Mouse (Mus musculus): ENCODE measurements around the gene Mief1. TPM values are rescaled to one million over a fixed set of nuclear protein-coding genes. Genes with fewer than 3 reads are reported as not detected.
A peak's percentile ranks its signal among the peaks of the same experiment; 100 is the strongest.

Mief1 gene
- polyA plus RNA-seq, 1 experiment from 2014 or later = 27.7 TPM

GRCm38 (mm10) chr15:80277625-80278024, 43.8 kb downstream of the Mief1 start:
- no peak for ATAC-seq (ENCODE audit: insufficient number of reproducible peaks, low FRiP score, low TSS enrichment, low read depth)
- Histone ChIP-seq H3K27me3 (peaks cover 22% of the 10 kb centered on the region; the same call in 1 of the 2 replicates), H3K27ac (no peak overlapping the region), H3K9ac (no peak overlapping the region), H3K4me2 (no peak overlapping the region), H3K36me3 (no peaks in the 10 kb centered on the region), H3K4me1 (no peaks in the 10 kb centered on the region), H3K4me3 (no peak overlapping the region), H3K9me3 (no peaks in the 10 kb centered on the region)
- 2% methylated on average over 6 of the region's 6 CpGs for WGBS

GRCm38 (mm10) chr15:80278121-80278759, 44.4 kb downstream of the Mief1 start:
- H3K4me3 ChIP-seq = no peak overlapping the region
- no peak overlapping the region for H3K27ac ChIP-seq
- H3K4me1 ChIP-seq = no peaks in the 10 kb centered on the region
- H3K4me2 ChIP-seq = no peak overlapping the region
- H3K27me3 ChIP-seq = peaks cover 27% of the 10 kb centered on the region; the same call in 1 of the 2 replicates
- H3K9me3 ChIP-seq = no peaks in the 10 kb centered on the region
- no peaks in the 10 kb centered on the region for H3K36me3 ChIP-seq
- WGBS = 78% methylated on average over 5 of the region's 5 CpGs
- H3K9ac ChIP-seq = no peak overlapping the region
- no peak for ATAC-seq (ENCODE audit: insufficient number of reproducible peaks, low FRiP score, low TSS enrichment, low read depth)

GRCm38 (mm10) chr15:80279053-80279452, 45.2 kb downstream of the Mief1 start:
- no peaks in the 10 kb centered on the region for H3K4me1 ChIP-seq
- no peak overlapping the region for H3K9ac ChIP-seq
- ATAC-seq (ENCODE audit: insufficient number of reproducible peaks, low FRiP score, low TSS enrichment, low read depth) = no peak
- H3K4me2 ChIP-seq = no peak overlapping the region
- H3K27ac ChIP-seq = no peak overlapping the region
- H3K9me3 ChIP-seq = no peaks in the 10 kb centered on the region
- H3K36me3 ChIP-seq = no peaks in the 10 kb centered on the region
- H3K27me3 ChIP-seq = peaks cover 32% of the 10 kb centered on the region
- WGBS = 92% methylated on average over 2 of the region's 2 CpGs
- no peak overlapping the region for H3K4me3 ChIP-seq

DNA sequence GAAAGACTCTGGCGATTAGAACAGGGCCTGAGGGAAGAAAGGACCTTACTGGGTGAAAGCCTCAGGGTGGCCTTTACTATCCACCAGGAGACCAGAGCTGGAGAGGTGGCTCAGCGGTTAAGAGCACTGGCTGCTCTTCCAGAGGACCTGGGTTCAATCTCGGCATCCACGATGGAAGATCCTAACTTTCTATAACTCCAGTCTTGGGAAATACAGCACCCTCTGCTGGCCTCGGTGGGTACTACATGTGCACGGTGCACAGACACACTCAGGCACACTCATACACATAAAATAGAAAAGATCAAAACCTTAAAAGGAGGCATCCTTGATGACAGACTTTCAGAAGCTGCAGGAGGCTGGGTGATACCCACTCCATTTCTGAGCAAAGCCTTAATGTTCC, 46.8 kb downstream of the Mief1 start:
- no peak overlapping the region for H3K4me3 ChIP-seq
- H3K36me3 ChIP-seq = no peaks in the 10 kb centered on the region
- no peak overlapping the region for H3K27ac ChIP-seq
- 14% methylated on average over 6 of the region's 6 CpGs for WGBS
- H3K27me3 ChIP-seq = peaks cover 48% of the 10 kb centered on the region
- H3K4me2 ChIP-seq = no peak overlapping the region
- H3K4me1 ChIP-seq = no peaks in the 10 kb centered on the region
- ATAC-seq (ENCODE audit: insufficient number of reproducible peaks, low FRiP score, low TSS enrichment, low read depth) = no peak
- H3K9ac ChIP-seq = no peak overlapping the region
- H3K9me3 ChIP-seq = no peaks in the 10 kb centered on the region

- 2% methylated on average over 50 of the region's 50 CpGs for WGBS
- Histone ChIP-seq H3K36me3 (no peaks in the 10 kb centered on the region), H3K4me2 (peak within 1 kb of the TSS; percentile 89), H3K27ac (no peak within 1 kb of the TSS), H3K4me3 (peak within 1 kb of the TSS; percentile 45), H3K9me3 (no peaks in the 10 kb centered on the region), H3K27me3 (peaks cover 90% of the 10 kb centered on the region), H3K4me1 (peaks cover 14% of the 10 kb centered on the region), H3K9ac (peak within 1 kb of the TSS; percentile 14; the same call in 1 of the 2 replicates)
- ATAC-seq (ENCODE audit: insufficient number of reproducible peaks, low FRiP score, low TSS enrichment, low read depth) = no peak
Observed at GRCm38 (mm10) chr15:80286851-80287415, 53.1 kb downstream of the Mief1 start, which contains the start of gene Cacna1i. Cacna1i (plus strand) TSS chr15:80287238.

GRCm38 (mm10) chr15:80288036-80288435, 54.2 kb downstream of the Mief1 start:
- H3K4me2 ChIP-seq = peak overlapping the region; percentile 89
- WGBS = 3% methylated on average over 22 of the region's 23 CpGs
- no peak for ATAC-seq (ENCODE audit: insufficient number of reproducible peaks, low FRiP score, low TSS enrichment, low read depth)
- H3K9me3 ChIP-seq = no peaks in the 10 kb centered on the region
- H3K4me3 ChIP-seq = peak overlapping the region; percentile 45
- peaks cover 81% of the 10 kb centered on the region for H3K27me3 ChIP-seq
- H3K36me3 ChIP-seq = no peaks in the 10 kb centered on the region
- peaks cover 14% of the 10 kb centered on the region for H3K4me1 ChIP-seq
- H3K27ac ChIP-seq = no peak overlapping the region
- H3K9ac ChIP-seq = 0 out of 2 replicates have a peak overlapping the region, but pooled peaks have one; percentile 14

- Histone ChIP-seq H3K27me3 (peaks cover 70% of the 10 kb centered on the region), H3K4me2 (no peak overlapping the region), H3K4me3 (no peak overlapping the region), H3K36me3 (no peaks in the 10 kb centered on the region), H3K9ac (no peak overlapping the region), H3K4me1 (peaks cover 14% of the 10 kb centered on the region), H3K27ac (no peak overlapping the region), H3K9me3 (no peaks in the 10 kb centered on the region)
- ATAC-seq (ENCODE audit: insufficient number of reproducible peaks, low FRiP score, low TSS enrichment, low read depth) = no peak
- 10% methylated on average over 10 of the region's 10 CpGs for WGBS
Observed at GRCm38 (mm10) chr15:80289436-80289835, 55.6 kb downstream of the Mief1 start.

- Histone ChIP-seq H3K9ac (no peak overlapping the region), H3K4me3 (no peak overlapping the region), H3K27me3 (no peaks in the 10 kb centered on the region; the same call in 1 of the 2 replicates), H3K27ac (no peak overlapping the region), H3K4me2 (no peak overlapping the region), H3K4me1 (no peaks in the 10 kb centered on the region), H3K36me3 (no peaks in the 10 kb centered on the region), H3K9me3 (no peaks in the 10 kb centered on the region)
- no peak for ATAC-seq (ENCODE audit: insufficient number of reproducible peaks, low FRiP score, low TSS enrichment, low read depth)
- 98% methylated on average over 1 of the region's 1 CpGs for WGBS
Observed at GRCm38 (mm10) chr15:80297146-80297545, 63.3 kb downstream of the Mief1 start.

Other genes starting within 250 kb of the Mief1 start
- 3.1 TPM in 2 replicates for gene Pdgfb, start 219.0 kb upstream of the Mief1 start, polyA plus RNA-seq (2015; fragmentation: Nextera tagmentation; extraction: Ambion mirVana)
- 10.4 and 12.0 TPM in 2 replicates for gene Syngr1, start 142.7 kb upstream of the Mief1 start, polyA plus RNA-seq (2015; fragmentation: Nextera tagmentation; extraction: Ambion mirVana)
- gene Rpl3, start 142.2 kb upstream of the Mief1 start, polyA plus RNA-seq (2015; fragmentation: Nextera tagmentation; extraction: Ambion mirVana) = 1,003 and 1,080 TPM in 2 replicates
- gene Tab1, start 100.9 kb upstream of the Mief1 start, polyA plus RNA-seq (2015; fragmentation: Nextera tagmentation; extraction: Ambion mirVana) = 33.8 and 34.7 TPM in 2 replicates
- 3.4 and 3.5 TPM in 2 replicates for gene Mgat3, start 60.3 kb upstream of the Mief1 start, polyA plus RNA-seq (2015; fragmentation: Nextera tagmentation; extraction: Ambion mirVana)
- not detected in 2 replicates for gene AC140267.1, start 1.8 kb downstream of the Mief1 start, polyA plus RNA-seq (2015; fragmentation: Nextera tagmentation; extraction: Ambion mirVana)
- gene Atf4, start 21.2 kb downstream of the Mief1 start, polyA plus RNA-seq (2015; fragmentation: Nextera tagmentation; extraction: Ambion mirVana) = 145 and 160 TPM in 2 replicates
- 47.9 and 57.0 TPM in 2 replicates for gene Rps19bp1, start 30.3 kb downstream of the Mief1 start, polyA plus RNA-seq (2015; fragmentation: Nextera tagmentation; extraction: Ambion mirVana)
- gene Cacna1i, start 53.2 kb downstream of the Mief1 start, polyA plus RNA-seq (2015; fragmentation: Nextera tagmentation; extraction: Ambion mirVana) = 0.02 and 0.06 TPM in 2 replicates